Mouse (Mus musculus) thymus, postnatal 10 days (tissue): ENCODE results near the gene Zfp39.
A peak's percentile ranks its signal among the peaks of the same experiment; 100 is the strongest.
"Not testable (repeated sequence)": the region's sequence is repeated elsewhere in the genome, so short reads cannot be mapped to it uniquely, and the experiment has no call there.

ENCODE experiments used
- DNase-seq, 2 experiments: peaks; one replicate each; pipeline ENCODE4 v3.0.0; 2021; ENCODE audit warnings: low spot score in 2 of 2

The Zfp39 gene

GRCm38 (mm10) chr11:58922420-58922819, 18.4 kb upstream of the Zfp39 start:
- no peak for DNase-seq

GRCm38 (mm10) chr11:58918759-58919158, 14.7 kb upstream of the Zfp39 start:
- no peak for DNase-seq

- no peak for DNase-seq
These were observed 13.8 kb upstream of the Zfp39 start, which contains the start of gene Btnl10 for GRCm38 (mm10) chr11:58917745-58918366. TSS of gene Btnl10 (plus strand) at chr11:58917908.

GRCm38 (mm10) chr11:58916879-58917744, 13.1 kb upstream of the Zfp39 start:
- peak; percentile 69 to 91 for DNase-seq

DNA sequence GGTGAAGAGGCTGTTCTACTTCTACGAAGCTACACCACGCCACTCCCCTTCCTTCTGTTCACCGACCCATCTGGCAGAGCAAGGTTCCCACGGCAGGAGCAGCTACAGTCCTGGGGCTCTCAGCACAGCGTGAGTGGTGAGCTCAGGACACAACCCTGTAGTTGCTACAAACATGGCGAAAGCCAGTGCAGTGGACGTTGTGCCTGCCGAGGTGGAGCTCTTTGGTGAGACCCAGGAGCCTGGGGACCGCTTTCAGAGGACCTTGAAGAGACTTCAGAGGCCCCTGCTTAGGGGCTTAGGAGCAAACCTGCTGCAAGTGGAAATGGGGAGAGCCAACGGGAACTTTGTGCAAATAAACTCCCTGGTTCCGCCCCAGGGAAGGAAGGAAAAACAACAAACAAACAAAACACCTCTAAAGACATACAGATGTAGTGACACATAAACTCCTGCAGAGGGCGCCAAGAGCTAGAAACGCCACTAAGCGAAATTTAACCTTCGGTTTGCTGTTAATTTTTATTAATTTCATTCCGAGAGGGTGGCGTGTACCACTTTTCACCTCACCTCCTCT, 10.5 kb upstream of the Zfp39 start:
- no peak for DNase-seq

GRCm38 (mm10) chr11:58913776-58914175, 9.8 kb upstream of the Zfp39 start:
- no peak for DNase-seq

DNA sequence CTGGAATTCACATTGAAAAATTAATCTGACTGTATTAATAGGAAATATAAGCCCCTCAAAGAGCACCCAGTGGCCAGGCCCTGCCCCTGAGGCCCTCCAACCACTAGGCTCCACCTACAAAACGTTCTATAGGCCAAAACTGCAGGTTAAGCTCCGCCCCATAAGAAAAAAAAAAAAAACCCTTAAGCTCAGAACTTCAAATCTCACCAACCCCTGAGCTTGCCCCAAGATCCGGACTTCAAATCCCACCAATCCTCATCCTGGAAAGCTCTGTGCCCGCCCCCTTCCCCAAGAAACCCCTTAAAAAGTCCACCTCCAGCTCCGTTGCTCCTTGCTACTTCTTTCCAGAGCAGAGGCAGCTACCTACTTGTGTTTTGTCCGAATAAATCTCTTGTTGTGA, 813 bp upstream of the Zfp39 start:
- DNase-seq, result no peak

DNA sequence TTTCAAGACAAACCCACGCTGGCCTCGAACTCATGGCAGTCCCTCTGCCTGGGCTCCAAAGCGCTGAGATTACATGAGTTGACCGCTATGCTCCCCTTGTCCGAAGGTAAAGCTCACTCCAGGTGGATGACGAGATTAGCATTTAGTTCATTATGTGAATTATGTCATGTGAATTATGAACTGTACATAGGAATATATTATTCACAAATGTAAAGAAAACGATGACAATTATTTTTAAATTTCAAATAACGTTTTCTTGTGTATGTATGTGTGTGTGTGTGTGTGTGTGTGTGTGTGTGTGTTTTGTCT, 339 bp upstream of the Zfp39 start:
- DNase-seq, result no peak

- no peak for DNase-seq
These were observed 2.9 kb downstream of the Zfp39 start for GRCm38 (mm10) chr11:58901080-58901479.

DNA sequence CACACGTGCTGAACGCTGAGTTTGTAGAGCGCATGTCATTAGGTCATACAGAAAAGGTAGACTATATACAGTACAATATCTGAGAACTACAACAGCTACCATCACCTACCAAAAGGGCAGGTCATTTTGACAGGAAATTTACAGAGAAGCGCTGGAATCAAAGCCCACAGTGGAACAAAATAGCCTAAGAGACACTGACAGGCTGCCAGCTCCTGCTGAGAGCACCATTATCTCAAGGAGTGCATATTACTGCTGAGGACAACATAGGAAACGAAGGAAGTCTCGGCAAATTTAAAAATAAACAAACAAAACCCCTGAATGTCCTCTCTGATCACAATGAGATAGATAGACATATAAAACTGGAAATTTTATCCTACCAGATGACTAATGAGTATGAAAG, 6.5 kb downstream of the Zfp39 start:
- DNase-seq, result no peak

DNA sequence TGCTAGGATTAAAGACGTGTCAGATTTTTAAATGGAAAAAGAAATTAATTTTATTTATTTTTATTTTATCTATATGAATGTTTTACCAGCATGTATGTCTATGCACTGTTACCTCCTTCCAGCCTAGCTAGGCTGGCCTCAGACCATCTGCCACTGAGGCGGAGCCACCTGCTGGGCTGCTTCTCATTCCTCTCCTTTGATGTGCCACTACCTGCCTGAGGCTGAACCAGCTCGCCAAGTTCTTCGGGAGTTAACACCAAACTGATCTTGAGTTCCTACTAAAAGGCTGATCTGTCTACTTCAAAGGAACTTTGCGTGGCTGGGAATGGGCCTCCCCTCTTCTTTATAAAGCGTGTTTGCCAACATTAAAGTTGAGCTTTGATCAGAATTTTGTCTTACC, 9.6 kb downstream of the Zfp39 start:
- DNase-seq, result peak; percentile 48 to 49

DNA sequence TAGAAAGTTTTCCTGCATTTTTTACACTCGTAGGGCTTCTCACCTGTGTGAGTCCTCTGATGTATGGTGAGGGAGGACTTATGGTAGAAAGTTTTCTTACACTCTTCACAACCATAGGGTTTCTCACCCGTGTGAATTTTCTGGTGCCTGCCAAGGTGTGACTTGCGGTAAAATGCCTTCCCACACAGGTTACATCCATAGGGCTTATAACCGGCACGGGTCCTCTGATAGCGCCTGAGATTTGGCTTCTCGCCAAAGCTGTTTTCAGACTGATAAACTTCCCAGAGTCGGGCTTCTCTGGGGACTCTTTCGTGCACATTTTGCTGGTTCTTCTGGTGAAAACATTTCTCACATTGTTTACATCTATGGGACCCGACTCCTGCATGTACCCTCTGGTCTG, 13.5 kb downstream of the Zfp39 start:
- no peak for DNase-seq

- peak; percentile 85 to 91 for DNase-seq
These were observed 20.3 kb downstream of the Zfp39 start for GRCm38 (mm10) chr11:58883756-58884155.

GRCm38 (mm10) chr11:58870961-58871360, 33.1 kb downstream of the Zfp39 start:
- no peak for DNase-seq

- no peak for DNase-seq
These were observed 36.1 kb downstream of the Zfp39 start for GRCm38 (mm10) chr11:58867954-58868330.

DNA sequence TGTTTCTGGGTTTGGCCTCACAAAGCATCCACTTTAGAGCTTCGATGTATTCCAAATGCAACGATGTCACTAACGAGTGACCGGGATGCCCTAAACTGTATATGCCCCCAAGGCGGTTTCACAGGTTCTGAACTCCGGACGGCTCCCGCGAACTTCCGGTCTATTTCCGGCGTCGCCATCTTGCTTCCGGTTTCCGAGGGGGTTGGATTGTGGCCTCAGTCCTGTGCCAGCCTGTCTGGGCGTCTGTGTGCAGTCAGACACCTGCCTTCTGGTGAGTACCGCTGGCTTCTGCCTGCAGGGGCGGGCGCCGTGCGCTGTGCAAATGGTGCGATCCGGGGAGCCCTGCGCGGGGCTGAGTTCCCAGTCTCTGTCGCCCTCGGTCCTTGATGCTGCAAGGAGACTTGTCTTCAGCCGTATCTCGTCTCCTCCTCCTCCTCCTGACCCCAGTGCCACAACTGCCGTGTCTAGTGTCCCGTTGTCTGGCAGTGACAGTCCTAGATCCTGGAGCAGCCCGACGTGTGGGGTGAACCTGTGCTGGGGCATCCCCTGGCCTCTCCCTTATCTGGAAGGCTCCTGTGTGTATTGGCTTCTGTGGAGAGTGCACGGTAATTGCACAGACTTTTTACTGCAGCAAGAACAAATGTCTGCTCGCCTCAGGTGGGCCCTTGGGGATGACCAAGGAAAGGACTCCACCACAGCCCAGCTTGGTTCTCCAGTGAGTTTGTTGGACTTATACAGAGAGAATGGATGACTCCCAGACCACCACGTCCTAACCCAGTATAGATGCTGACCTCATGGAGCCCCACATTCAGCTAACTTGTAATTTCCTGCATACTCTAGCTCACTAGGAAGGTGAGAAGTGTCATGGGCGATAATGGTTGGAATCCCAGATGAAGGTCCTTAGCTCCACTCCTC, 36.7 kb downstream of the Zfp39 start, which contains the start of gene 2810021J22Rik:
Gene 2810021J22Rik, plus strand, starts transcription at position 178 of the 915 bp plus-strand sequence.
- peak; percentile 90 for DNase-seq

DNA sequence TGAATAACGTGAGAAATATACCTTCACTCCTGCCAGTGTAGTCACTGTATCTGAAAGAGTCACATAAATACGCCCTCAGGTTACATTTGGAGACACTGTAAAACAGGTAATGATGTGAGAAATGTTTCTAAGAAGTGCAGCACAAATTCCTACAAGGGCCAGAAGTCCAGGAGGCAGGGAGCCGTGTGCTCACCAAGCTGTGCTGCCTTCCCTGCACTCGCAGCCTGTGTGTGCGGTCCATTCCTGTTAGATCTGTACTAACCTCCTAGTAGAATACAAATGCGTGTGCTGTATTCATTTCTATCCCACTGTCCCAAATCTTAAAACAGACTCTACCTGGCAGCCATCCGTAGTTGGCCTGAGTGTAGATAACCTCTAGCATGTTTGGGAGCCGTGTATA, 43.3 kb downstream of the Zfp39 start:
- no peak for DNase-seq

DNA sequence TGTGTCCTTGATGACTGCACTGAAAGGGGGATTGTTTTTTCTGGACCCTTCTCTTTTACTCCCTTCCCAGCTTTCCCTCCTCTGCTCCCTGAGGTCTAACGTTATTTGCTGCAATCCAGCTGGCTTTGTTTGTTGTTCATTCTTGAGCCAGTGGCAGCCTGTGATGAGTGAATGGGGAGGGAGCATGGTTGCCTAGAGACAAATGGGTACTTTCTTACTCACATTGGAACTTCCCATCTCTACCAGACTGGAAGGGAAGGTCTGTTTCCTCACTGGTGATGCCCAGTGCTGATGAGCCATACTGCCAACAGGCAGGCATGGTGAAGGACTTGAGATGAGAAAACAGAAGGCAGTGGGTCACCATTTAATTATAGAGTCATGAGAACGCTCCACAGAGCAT, 54.3 kb downstream of the Zfp39 start:
- no peak for DNase-seq

- DNase-seq, result peak in 1 of 2 experiments; percentile 37
These were observed 56.4 kb downstream of the Zfp39 start for GRCm38 (mm10) chr11:58847636-58848035.

DNA sequence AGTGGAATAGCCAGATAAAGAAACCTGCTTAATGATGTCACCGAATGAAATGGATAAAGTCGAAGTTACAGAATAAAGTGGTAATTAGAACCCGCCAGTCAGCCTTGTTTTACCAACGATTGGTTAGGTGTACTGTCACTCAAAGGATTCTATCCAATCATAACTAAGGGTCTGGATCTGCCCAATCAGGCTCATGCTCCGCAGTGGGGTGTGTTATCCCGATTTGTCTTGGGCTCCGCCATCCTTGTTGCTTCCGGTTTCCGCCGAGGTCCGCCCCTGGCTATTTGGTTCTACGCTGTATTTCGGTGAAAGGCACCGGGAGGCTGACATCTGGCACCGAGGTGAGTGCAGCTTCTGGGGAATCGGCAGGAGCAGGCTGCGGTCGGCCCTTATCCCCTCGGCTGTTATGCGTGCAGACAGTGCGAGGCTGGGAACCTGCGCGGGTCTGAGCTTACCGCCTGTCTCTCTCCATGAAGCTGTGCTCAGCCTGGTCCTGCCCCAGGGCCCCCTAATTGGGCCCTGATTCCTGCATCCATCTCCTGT, 57.0 kb downstream of the Zfp39 start, which contains the start of gene Gm12258:
Gene Gm12258, plus strand, starts transcription at position 240 of the 543 bp plus-strand sequence.
- peak; percentile 86 to 96 for DNase-seq

DNA sequence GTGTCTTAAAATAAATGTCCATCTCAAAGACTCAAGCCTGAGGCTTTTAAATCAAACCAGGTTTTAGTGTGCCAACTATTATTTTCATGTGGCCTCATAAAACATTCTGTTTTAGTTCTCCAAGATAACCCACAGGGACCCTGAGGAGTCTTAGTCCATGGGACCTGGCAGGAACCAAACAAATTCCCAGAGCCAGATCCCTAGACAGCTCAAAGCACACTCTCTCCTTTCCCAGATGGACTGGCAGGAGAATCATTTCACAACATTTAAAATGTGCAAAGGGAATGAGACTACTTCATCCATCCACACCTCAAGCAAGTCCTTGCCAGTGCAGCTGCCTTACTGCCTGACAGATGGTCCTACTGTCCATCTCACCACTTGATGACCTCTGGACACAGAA, 65.1 kb downstream of the Zfp39 start, which contains the start of gene Olfr311:
Gene Olfr311, plus strand, starts transcription at position 301 of the 400 bp plus-strand sequence.
- DNase-seq, result not testable (repeated sequence)
